Mouse (Mus musculus) stomach, postnatal 0 days (tissue): ENCODE results near the gene Fbxw5. TPM values are rescaled to one million over a fixed set of nuclear protein-coding genes. Genes with fewer than 3 reads are reported as not detected.

Source experiments
- polyA plus RNA-seq: library from polyadenylated mRNA; unstranded; fragments of >200 nt; fragmentation: Nextera tagmentation; extraction: Ambion mirVana; gene quantifications from 2 replicates; pipeline ENCODE4 v1.2.1, GENCODE M21; 2015

Fbxw5 gene
- polyA plus RNA-seq, 1 experiment from 2014 or later, result 39.3 TPM

Other genes starting within 250 kb of the Fbxw5 start
- gene Tmem203, start 245.3 kb upstream of the Fbxw5 start, polyA plus RNA-seq, result 38.2 and 39.7 TPM in 2 replicates
- gene Tprn, start 238.1 kb upstream of the Fbxw5 start, polyA plus RNA-seq, result 17.4 and 20.3 TPM in 2 replicates
- 149 and 162 TPM in 2 replicates for gene Ssna1, start 228.3 kb upstream of the Fbxw5 start, polyA plus RNA-seq
- gene Anapc2, start 228.3 kb upstream of the Fbxw5 start, polyA plus RNA-seq, result 57.5 and 59.6 TPM in 2 replicates
- not detected in 2 replicates for gene Tmem210, start 212.6 kb upstream of the Fbxw5 start, polyA plus RNA-seq
- 34.9 and 42.1 TPM in 2 replicates for gene Lrrc26, start 210.8 kb upstream of the Fbxw5 start, polyA plus RNA-seq
- gene Grin1, start 181.6 kb upstream of the Fbxw5 start, polyA plus RNA-seq, result 1.3 TPM in 2 replicates
- gene Man1b1, start 168.4 kb upstream of the Fbxw5 start, polyA plus RNA-seq, result 29.2 and 29.9 TPM in 2 replicates
- gene Dpp7, start 144.4 kb upstream of the Fbxw5 start, polyA plus RNA-seq, result 9.5 and 9.9 TPM in 2 replicates
- 33.2 and 36.9 TPM in 2 replicates for gene Uap1l1, start 135.1 kb upstream of the Fbxw5 start, polyA plus RNA-seq
- 14.1 and 16.6 TPM in 2 replicates for gene Sapcd2, start 128.4 kb upstream of the Fbxw5 start, polyA plus RNA-seq
- gene Entpd2, start 104.9 kb upstream of the Fbxw5 start, polyA plus RNA-seq, result 21.2 and 23.3 TPM in 2 replicates
- gene Npdc1, start 101.4 kb upstream of the Fbxw5 start, polyA plus RNA-seq, result 52.8 and 53.0 TPM in 2 replicates
- gene Fut7, start 77.5 kb upstream of the Fbxw5 start, polyA plus RNA-seq, result 0.12 TPM in 1 of 2 replicates, not detected in the other
- 1.7 and 2.6 TPM in 2 replicates for gene Abca2, start 72.0 kb upstream of the Fbxw5 start, polyA plus RNA-seq
- gene Clic3, start 43.9 kb upstream of the Fbxw5 start, polyA plus RNA-seq, result 246 and 272 TPM in 2 replicates
- 51.7 and 59.7 TPM in 2 replicates for gene Paxx, start 39.7 kb upstream of the Fbxw5 start, polyA plus RNA-seq
- gene Ptgds, start 30.7 kb upstream of the Fbxw5 start, polyA plus RNA-seq, result 4.7 and 5.2 TPM in 2 replicates
- gene Lcn12, start 6.8 kb upstream of the Fbxw5 start, polyA plus RNA-seq, result not detected in 2 replicates
- 2.8 and 3.8 TPM in 2 replicates for gene C8g, start 969 bp downstream of the Fbxw5 start, polyA plus RNA-seq
- gene Traf2, start 46.2 kb downstream of the Fbxw5 start, polyA plus RNA-seq, result 15.9 and 16.0 TPM in 2 replicates
- 351 and 372 TPM in 2 replicates for gene Edf1, start 57.1 kb downstream of the Fbxw5 start, polyA plus RNA-seq
- gene Mamdc4, start 74.1 kb downstream of the Fbxw5 start, polyA plus RNA-seq, result 0.34 and 0.55 TPM in 2 replicates
- 87.0 and 87.5 TPM in 2 replicates for gene Phpt1, start 74.5 kb downstream of the Fbxw5 start, polyA plus RNA-seq
- gene Ajm1, start 81.0 kb downstream of the Fbxw5 start, polyA plus RNA-seq, result 0.29 and 0.52 TPM in 2 replicates
- 30.9 and 32.2 TPM in 2 replicates for gene Rabl6, start 107.8 kb downstream of the Fbxw5 start, polyA plus RNA-seq
- gene Ccdc183, start 116.9 kb downstream of the Fbxw5 start, polyA plus RNA-seq, result 0.21 and 0.34 TPM in 2 replicates
- gene Tmem141, start 121.3 kb downstream of the Fbxw5 start, polyA plus RNA-seq, result 32.4 and 33.3 TPM in 2 replicates
- 3.5 and 3.8 TPM in 2 replicates for gene Fcna, start 127.3 kb downstream of the Fbxw5 start, polyA plus RNA-seq
- 0.16 and 0.22 TPM in 2 replicates for gene Lcn8, start 152.4 kb downstream of the Fbxw5 start, polyA plus RNA-seq
- gene Lcn5, start 157.2 kb downstream of the Fbxw5 start, polyA plus RNA-seq, result not detected in 2 replicates
- gene Lcn6, start 176.0 kb downstream of the Fbxw5 start, polyA plus RNA-seq, result not detected in 2 replicates
- not detected in 2 replicates for gene Lcn10, start 182.0 kb downstream of the Fbxw5 start, polyA plus RNA-seq
- 0.39 TPM in 1 of 2 replicates, not detected in the other for gene Obp2a, start 199.3 kb downstream of the Fbxw5 start, polyA plus RNA-seq
- 53.9 and 55.6 TPM in 2 replicates for gene Bmyc, start 206.0 kb downstream of the Fbxw5 start, polyA plus RNA-seq
- gene Obp2b, start 236.3 kb downstream of the Fbxw5 start, polyA plus RNA-seq, result not detected in 2 replicates